Mouse (Mus musculus): ENCODE data around the gene Rpl23. TPM values are rescaled to one million over a fixed set of nuclear protein-coding genes. Genes with fewer than 3 reads are reported as not detected.

Rpl23 gene
- polyA plus RNA-seq, 1 experiment from 2014 or later = 585 TPM

DNA sequence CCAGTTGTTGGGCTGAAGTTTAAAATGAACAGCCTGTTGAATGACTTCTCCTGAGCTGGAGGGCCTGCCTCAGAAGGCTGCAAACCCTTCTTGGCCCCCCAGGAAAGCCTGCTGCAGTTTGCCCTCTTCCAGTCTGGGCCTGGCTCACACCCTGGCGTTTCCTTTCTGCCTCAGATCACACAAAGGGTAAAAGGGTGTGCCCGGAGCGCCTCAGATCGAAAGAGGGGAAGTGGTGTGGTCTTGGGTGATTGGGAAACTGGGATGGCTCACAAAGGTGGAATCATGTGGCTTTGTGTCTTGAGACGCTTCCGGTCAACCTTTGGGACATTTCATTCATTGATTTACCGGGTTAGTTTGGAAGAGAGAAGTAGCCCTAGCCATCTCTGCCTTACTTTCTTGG is 44.2 kb upstream of the Rpl23 start:
- Histone ChIP-seq H3K36me3 (ENCODE audit: control insufficient read depth, insufficient read depth, low read length) (peaks cover 17% of the 10 kb centered on the region), H3K4me1 (replicated peaks; ENCODE audit: control insufficient read depth, insufficient read depth) (no peaks in the 10 kb centered on the region), H3K4me3 (ENCODE audit: low read depth, low read length) (no peak overlapping the region), H3K27ac (replicated peaks) (peak overlapping the region; percentile 61; the same call in 1 of the 2 replicates), H3K9ac (ENCODE audit: low read length) (no peak overlapping the region), H3K4me2 (replicated peaks; ENCODE audit: low read depth) (no peak overlapping the region), H3K9me3 (ENCODE audit: control insufficient read depth, low read length) (no peaks in the 10 kb centered on the region), H3K27me3 (ENCODE audit: control insufficient read depth, insufficient read depth, low read length) (no peaks in the 10 kb centered on the region)
- no peak for DNase-seq (ENCODE audit: low spot score)
- no peak for TF ChIP-seq CTCF (IDR thresholded peaks at IDR 0.05; ENCODE audit: low read depth)
- no peak for TF ChIP-seq EP300 (optimal IDR thresholded peaks at IDR 0.05)
- ATAC-seq (ENCODE audit: low FRiP score, low TSS enrichment) = no peak
- WGBS = 48% methylated on average over 7 of the region's 7 CpGs

DNA sequence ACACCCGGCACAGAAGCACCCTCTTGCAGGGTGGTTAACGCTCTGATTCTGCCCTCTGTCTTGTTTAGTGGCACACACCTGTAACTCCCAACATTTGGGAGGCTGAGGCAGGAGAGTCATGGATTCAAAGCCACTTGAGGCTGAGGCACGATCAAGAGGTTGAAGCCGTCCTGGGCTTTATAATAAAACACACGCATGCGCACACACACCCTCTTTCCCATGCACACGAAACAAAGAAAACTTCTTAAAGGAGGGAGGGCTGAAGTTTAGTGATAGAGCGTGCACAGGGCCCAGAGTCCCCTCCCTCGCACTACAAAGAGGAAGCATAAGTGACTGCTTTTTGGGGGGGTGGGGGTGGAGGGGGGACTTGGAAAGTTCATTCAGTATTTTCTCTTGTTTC is 43.7 kb upstream of the Rpl23 start:
- Histone ChIP-seq H3K9ac (ENCODE audit: low read length) (no peak overlapping the region), H3K27ac (replicated peaks) (peak overlapping the region; percentile 61; the same call in 1 of the 2 replicates), H3K36me3 (ENCODE audit: control insufficient read depth, insufficient read depth, low read length) (peaks cover 19% of the 10 kb centered on the region), H3K4me3 (ENCODE audit: low read depth, low read length) (no peak overlapping the region), H3K4me2 (replicated peaks; ENCODE audit: low read depth) (no peak overlapping the region), H3K9me3 (ENCODE audit: control insufficient read depth, low read length) (no peaks in the 10 kb centered on the region), H3K4me1 (replicated peaks; ENCODE audit: control insufficient read depth, insufficient read depth) (no peaks in the 10 kb centered on the region), H3K27me3 (ENCODE audit: control insufficient read depth, insufficient read depth, low read length) (no peaks in the 10 kb centered on the region)
- DNase-seq (ENCODE audit: low spot score) = no peak
- TF ChIP-seq EP300 (optimal IDR thresholded peaks at IDR 0.05) = no peak
- no peak for TF ChIP-seq CTCF (IDR thresholded peaks at IDR 0.05; ENCODE audit: low read depth)
- ATAC-seq (ENCODE audit: low FRiP score, low TSS enrichment) = no peak
- 59% methylated on average over 9 of the region's 9 CpGs for WGBS

DNA sequence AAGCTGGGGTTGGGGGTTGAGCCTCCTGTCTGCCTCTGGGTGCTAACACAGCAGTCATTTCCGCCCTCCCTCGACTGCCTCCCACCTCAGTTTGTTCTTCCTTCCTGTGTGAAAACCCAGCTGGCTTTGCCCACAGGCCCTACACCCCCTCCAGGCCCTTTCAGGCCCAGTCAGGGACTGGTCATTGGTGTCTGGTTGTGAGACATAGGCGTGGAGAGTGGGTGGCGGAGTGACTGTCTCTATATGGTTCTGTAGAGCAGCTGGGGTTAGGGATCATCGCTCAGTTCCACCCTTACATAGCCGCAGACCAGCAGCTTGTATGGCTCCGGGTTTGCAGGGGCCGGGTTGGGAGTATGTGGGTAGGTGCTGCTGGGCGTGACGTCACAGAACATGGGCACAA is 43.1 kb upstream of the Rpl23 start:
- no peak for ATAC-seq (ENCODE audit: low FRiP score, low TSS enrichment)
- Histone ChIP-seq H3K4me2 (replicated peaks; ENCODE audit: low read depth) (no peak overlapping the region), H3K27me3 (ENCODE audit: control insufficient read depth, insufficient read depth, low read length) (no peaks in the 10 kb centered on the region), H3K9me3 (ENCODE audit: control insufficient read depth, low read length) (no peaks in the 10 kb centered on the region), H3K36me3 (ENCODE audit: control insufficient read depth, insufficient read depth, low read length) (peaks cover 19% of the 10 kb centered on the region), H3K27ac (replicated peaks) (no peak overlapping the region), H3K4me1 (replicated peaks; ENCODE audit: control insufficient read depth, insufficient read depth) (no peaks in the 10 kb centered on the region), H3K4me3 (ENCODE audit: low read depth, low read length) (no peak overlapping the region), H3K9ac (ENCODE audit: low read length) (no peak overlapping the region)
- 80% methylated on average over 10 of the region's 10 CpGs for WGBS
- TF ChIP-seq EP300 (optimal IDR thresholded peaks at IDR 0.05) = no peak
- TF ChIP-seq CTCF (IDR thresholded peaks at IDR 0.05; ENCODE audit: low read depth) = no peak
- DNase-seq (ENCODE audit: low spot score) = no peak

DNA sequence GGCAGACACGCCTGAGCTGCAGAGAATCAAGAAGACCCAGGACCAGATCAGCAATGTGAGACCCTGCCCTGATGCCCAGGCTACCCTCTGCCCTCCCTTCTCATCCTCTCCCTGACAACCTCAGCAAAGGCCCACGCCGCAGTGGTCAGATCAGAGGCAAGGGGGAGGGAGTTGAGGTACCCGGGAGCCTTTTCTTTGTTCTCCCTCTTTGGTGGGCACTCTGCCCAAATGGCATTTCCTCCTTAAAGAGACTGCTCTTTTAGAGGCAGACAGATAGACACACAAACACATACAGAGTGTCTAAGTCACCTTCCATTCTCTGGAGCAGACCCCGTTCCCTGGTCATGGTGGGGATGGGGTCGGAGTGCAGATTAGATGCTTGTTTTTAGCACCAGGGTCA is 42.7 kb upstream of the Rpl23 start:
- TF ChIP-seq CTCF (IDR thresholded peaks at IDR 0.05; ENCODE audit: low read depth) (no peak), EP300 (optimal IDR thresholded peaks at IDR 0.05) (no peak)
- no peak overlapping the region for H3K27ac ChIP-seq (replicated peaks)
- H3K36me3 ChIP-seq (ENCODE audit: control insufficient read depth, insufficient read depth, low read length) = peaks cover 19% of the 10 kb centered on the region
- DNase-seq (ENCODE audit: low spot score) = no peak
- H3K27me3 ChIP-seq (ENCODE audit: control insufficient read depth, insufficient read depth, low read length) = no peaks in the 10 kb centered on the region
- H3K4me2 ChIP-seq (replicated peaks; ENCODE audit: low read depth) = no peak overlapping the region
- H3K4me1 ChIP-seq (replicated peaks; ENCODE audit: control insufficient read depth, insufficient read depth) = no peaks in the 10 kb centered on the region
- no peaks in the 10 kb centered on the region for H3K9me3 ChIP-seq (ENCODE audit: control insufficient read depth, low read length)
- H3K9ac ChIP-seq (ENCODE audit: low read length) = no peak overlapping the region
- ATAC-seq (ENCODE audit: low FRiP score, low TSS enrichment) = no peak
- H3K4me3 ChIP-seq (ENCODE audit: low read depth, low read length) = no peak overlapping the region
- WGBS = 66% methylated on average over 6 of the region's 6 CpGs

DNA sequence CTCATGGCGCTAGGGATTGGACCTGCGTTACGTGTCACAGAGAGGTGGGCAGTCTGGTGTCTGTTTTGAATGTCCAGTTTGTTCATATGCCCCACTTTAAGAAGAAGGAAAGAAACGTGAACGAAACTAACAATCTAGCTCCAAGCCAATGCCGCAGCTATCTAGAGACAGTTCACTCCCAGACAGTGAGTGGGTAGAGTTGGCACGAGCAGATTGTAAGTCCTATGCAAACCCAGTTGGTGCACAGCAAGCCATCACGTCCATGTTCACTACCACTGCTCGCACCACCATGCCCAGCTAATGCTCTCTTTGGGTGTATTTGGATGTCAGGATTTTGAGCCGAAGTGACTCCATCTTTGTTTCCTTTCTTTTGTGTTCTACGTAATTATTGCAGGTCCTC is 41.9 kb upstream of the Rpl23 start:
- TF ChIP-seq EP300 (optimal IDR thresholded peaks at IDR 0.05) = no peak
- TF ChIP-seq CTCF (IDR thresholded peaks at IDR 0.05; ENCODE audit: low read depth) = no peak
- Histone ChIP-seq H3K27ac (replicated peaks) (no peak overlapping the region), H3K4me3 (ENCODE audit: low read depth, low read length) (no peak overlapping the region), H3K27me3 (ENCODE audit: control insufficient read depth, insufficient read depth, low read length) (no peaks in the 10 kb centered on the region), H3K9me3 (ENCODE audit: control insufficient read depth, low read length) (no peaks in the 10 kb centered on the region), H3K36me3 (ENCODE audit: control insufficient read depth, insufficient read depth, low read length) (peaks cover 19% of the 10 kb centered on the region), H3K9ac (ENCODE audit: low read length) (no peak overlapping the region), H3K4me2 (replicated peaks; ENCODE audit: low read depth) (no peak overlapping the region), H3K4me1 (replicated peaks; ENCODE audit: control insufficient read depth, insufficient read depth) (no peaks in the 10 kb centered on the region)
- DNase-seq (ENCODE audit: low spot score) (no peak), ATAC-seq (ENCODE audit: low FRiP score, low TSS enrichment) (no peak)
- WGBS = 95% methylated on average over 11 of the region's 11 CpGs

DNA sequence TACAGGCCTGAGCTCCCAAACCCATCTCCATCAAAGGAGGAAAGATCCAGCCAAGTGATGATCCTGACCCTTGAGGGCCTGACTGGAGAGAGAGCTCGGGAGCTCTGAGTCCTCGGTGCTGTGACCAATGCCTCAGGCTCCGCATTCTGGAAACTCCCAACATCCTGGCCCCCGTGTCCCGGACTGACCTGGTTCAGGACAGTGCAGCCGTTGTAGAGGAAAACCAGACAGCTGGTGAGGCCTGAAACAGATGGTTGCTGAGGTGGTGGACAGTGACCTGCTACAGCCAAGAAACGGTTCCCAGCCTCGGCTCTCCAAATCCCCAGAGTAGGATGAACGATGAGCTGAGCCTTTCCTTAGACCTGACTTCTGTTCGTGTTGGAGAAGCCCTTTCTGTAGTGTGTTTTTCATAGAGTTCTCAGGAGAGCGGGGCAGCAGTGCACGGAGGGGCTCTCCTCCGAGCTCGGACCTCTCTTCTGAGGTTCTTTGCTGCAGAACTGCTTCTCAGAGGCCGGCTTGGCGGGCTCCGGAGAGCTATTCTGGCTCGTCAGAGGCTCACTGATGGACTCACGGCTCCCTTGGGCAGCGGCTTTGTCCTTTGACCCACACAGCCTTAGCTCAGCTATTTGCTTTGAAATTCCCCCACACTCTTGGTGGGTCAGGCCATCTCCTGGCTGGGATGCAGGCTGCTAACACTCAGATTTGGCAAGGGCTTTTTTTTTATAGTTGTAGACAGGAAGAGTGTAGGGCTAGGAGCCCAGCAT is 40.8 kb upstream of the Rpl23 start:
- Histone ChIP-seq H3K36me3 (ENCODE audit: control insufficient read depth, insufficient read depth, low read length) (peaks cover 19% of the 10 kb centered on the region), H3K27me3 (ENCODE audit: control insufficient read depth, insufficient read depth, low read length) (no peaks in the 10 kb centered on the region), H3K27ac (replicated peaks) (no peak overlapping the region), H3K4me3 (ENCODE audit: low read depth, low read length) (no peak overlapping the region), H3K9me3 (ENCODE audit: control insufficient read depth, low read length) (no peaks in the 10 kb centered on the region), H3K4me2 (replicated peaks; ENCODE audit: low read depth) (no peak overlapping the region), H3K4me1 (replicated peaks; ENCODE audit: control insufficient read depth, insufficient read depth) (peaks cover 1% of the 10 kb centered on the region), H3K9ac (ENCODE audit: low read length) (no peak overlapping the region)
- DNase-seq (ENCODE audit: low spot score) (no peak), ATAC-seq (ENCODE audit: low FRiP score, low TSS enrichment) (no peak)
- 70% methylated on average over 20 of the region's 20 CpGs for WGBS
- TF ChIP-seq CTCF (IDR thresholded peaks at IDR 0.05; ENCODE audit: low read depth) (no peak), EP300 (optimal IDR thresholded peaks at IDR 0.05) (no peak)
